Mouse (Mus musculus): ENCODE data around the gene Slc25a4. TPM values are rescaled to one million over a fixed set of nuclear protein-coding genes. Genes with fewer than 3 reads are reported as not detected.

Gene Slc25a4
- polyA plus RNA-seq, 1 experiment, result 876 TPM

- no peak overlapping the region for H3K27ac ChIP-seq (ENCODE audit: insufficient read depth, low read length)
- DNase-seq, result no peak
- H3K4me1 ChIP-seq (ENCODE audit: control insufficient read depth, insufficient read depth, low read length), result no peaks in the 10 kb centered on the region; the same call in none of the 2 replicates
- TF ChIP-seq POLR2A (IDR thresholded peaks at IDR 0.05; ENCODE audit: borderline replicate concordance, insufficient read depth, low read length), result no peak
- TF ChIP-seq CTCF (IDR thresholded peaks at IDR 0.05; ENCODE audit: borderline replicate concordance, insufficient read depth, low read depth, low read length), result no peak
- WGBS, result 66% methylated on average over 2 of the region's 2 CpGs
- no peaks in the 10 kb centered on the region for H3K27me3 ChIP-seq (ENCODE audit: control insufficient read depth, insufficient read depth, low read length)
- H3K4me3 ChIP-seq (replicated peaks; ENCODE audit: insufficient read depth, low read depth, low read length), result no peak overlapping the region
These were observed 2.9 kb upstream of the Slc25a4 start for GRCm38 (mm10) chr8:46213971-46214480.

- no peak overlapping the region for H3K4me3 ChIP-seq (replicated peaks; ENCODE audit: insufficient read depth, low read depth, low read length)
- WGBS, result 49% methylated on average over 7 of the region's 7 CpGs
- H3K4me1 ChIP-seq (ENCODE audit: control insufficient read depth, insufficient read depth, low read length), result no peaks in the 10 kb centered on the region; the same call in none of the 2 replicates
- peak; percentile 42 to 53 for DNase-seq
- no peaks in the 10 kb centered on the region for H3K27me3 ChIP-seq (ENCODE audit: control insufficient read depth, insufficient read depth, low read length)
- 0 out of 2 replicates have a peak overlapping the region, but pooled peaks have one; percentile 39 for H3K27ac ChIP-seq (ENCODE audit: insufficient read depth, low read length)
- no peak for TF ChIP-seq CTCF (IDR thresholded peaks at IDR 0.05; ENCODE audit: borderline replicate concordance, insufficient read depth, low read depth, low read length)
- TF ChIP-seq POLR2A (IDR thresholded peaks at IDR 0.05; ENCODE audit: borderline replicate concordance, insufficient read depth, low read length), result no peak
These were observed 1.1 kb upstream of the Slc25a4 start for GRCm38 (mm10) chr8:46212194-46212593.

GRCm38 (mm10) chr8:46211611-46212071, 557 bp upstream of the Slc25a4 start:
- WGBS, result 3% methylated on average over 13 of the region's 13 CpGs
- peak; percentile 61 to 65 for DNase-seq

GRCm38 (mm10) chr8:46209057-46209456, 2.0 kb downstream of the Slc25a4 start:
- Histone ChIP-seq H3K4me3 (replicated peaks; ENCODE audit: insufficient read depth, low read depth, low read length) (peak overlapping the region; percentile 86), H3K4me1 (ENCODE audit: control insufficient read depth, insufficient read depth, low read length) (no peaks in the 10 kb centered on the region; the same call in none of the 2 replicates), H3K27ac (ENCODE audit: insufficient read depth, low read length) (no peak overlapping the region), H3K27me3 (ENCODE audit: control insufficient read depth, insufficient read depth, low read length) (no peaks in the 10 kb centered on the region)
- 10% methylated on average over 15 of the region's 15 CpGs for whole genome bisulfite sequencing
- DNase-seq, result peak; percentile 30 to 47
- TF ChIP-seq POLR2A (IDR thresholded peaks at IDR 0.05; ENCODE audit: borderline replicate concordance, insufficient read depth, low read length), result no peak
- no peak for TF ChIP-seq CTCF (IDR thresholded peaks at IDR 0.05; ENCODE audit: borderline replicate concordance, insufficient read depth, low read depth, low read length)

More at GRCm38 (mm10) chr8:46211611-46212071, 557 bp upstream of the Slc25a4 start:
- no peaks in the 10 kb centered on the region for H3K27me3 ChIP-seq (ENCODE audit: control insufficient read depth, insufficient read depth, low read length)
- TF ChIP-seq CTCF (IDR thresholded peaks at IDR 0.05; ENCODE audit: borderline replicate concordance, insufficient read depth, low read depth, low read length), result no peak
- 0 out of 2 replicates have a peak, but pooled peaks have one; percentile 16 for TF ChIP-seq POLR2A (IDR thresholded peaks at IDR 0.05; ENCODE audit: borderline replicate concordance, insufficient read depth, low read length)
- peak overlapping the region; percentile 86 for H3K4me3 ChIP-seq (replicated peaks; ENCODE audit: insufficient read depth, low read depth, low read length)
- H3K27ac ChIP-seq (ENCODE audit: insufficient read depth, low read length), result peak overlapping the region; percentile 99
- H3K4me1 ChIP-seq (ENCODE audit: control insufficient read depth, insufficient read depth, low read length), result no peaks in the 10 kb centered on the region; the same call in none of the 2 replicates

GRCm38 (mm10) chr8:46208354-46208753, 2.7 kb downstream of the Slc25a4 start:
- Histone ChIP-seq H3K27ac (ENCODE audit: insufficient read depth, low read length) (peak overlapping the region; percentile 36), H3K4me1 (ENCODE audit: control insufficient read depth, insufficient read depth, low read length) (no peaks in the 10 kb centered on the region; the same call in none of the 2 replicates), H3K4me3 (replicated peaks; ENCODE audit: insufficient read depth, low read depth, low read length) (peak overlapping the region; percentile 86), H3K27me3 (ENCODE audit: control insufficient read depth, insufficient read depth, low read length) (no peaks in the 10 kb centered on the region)
- TF ChIP-seq CTCF (IDR thresholded peaks at IDR 0.05; ENCODE audit: borderline replicate concordance, insufficient read depth, low read depth, low read length), result no peak
- no peak for TF ChIP-seq POLR2A (IDR thresholded peaks at IDR 0.05; ENCODE audit: borderline replicate concordance, insufficient read depth, low read length)
- peak; percentile 68 to 74 for DNase-seq
- WGBS, result 2% methylated on average over 12 of the region's 12 CpGs

- no peaks in the 10 kb centered on the region; the same call in 1 of the 2 replicates for H3K4me1 ChIP-seq (ENCODE audit: control insufficient read depth, insufficient read depth, low read length)
- TF ChIP-seq POLR2A (IDR thresholded peaks at IDR 0.05; ENCODE audit: borderline replicate concordance, insufficient read depth, low read length) (no peak), CTCF (IDR thresholded peaks at IDR 0.05; ENCODE audit: borderline replicate concordance, insufficient read depth, low read depth, low read length) (no peak)
- no peak for DNase-seq
- WGBS, result 85% methylated on average over 6 of the region's 6 CpGs
- H3K27ac ChIP-seq (ENCODE audit: insufficient read depth, low read length), result no peak overlapping the region
- H3K27me3 ChIP-seq (ENCODE audit: control insufficient read depth, insufficient read depth, low read length), result no peaks in the 10 kb centered on the region
- no peak overlapping the region for H3K4me3 ChIP-seq (replicated peaks; ENCODE audit: insufficient read depth, low read depth, low read length)
These were observed 5.0 kb downstream of the Slc25a4 start for GRCm38 (mm10) chr8:46206107-46206506.

- no peaks in the 10 kb centered on the region for H3K27me3 ChIP-seq (ENCODE audit: control insufficient read depth, insufficient read depth, low read length)
- TF ChIP-seq CTCF (IDR thresholded peaks at IDR 0.05; ENCODE audit: borderline replicate concordance, insufficient read depth, low read depth, low read length) (no peak), POLR2A (IDR thresholded peaks at IDR 0.05; ENCODE audit: borderline replicate concordance, insufficient read depth, low read length) (no peak)
- DNase-seq, result no peak
- no peak overlapping the region for H3K27ac ChIP-seq (ENCODE audit: insufficient read depth, low read length)
- H3K4me3 ChIP-seq (replicated peaks; ENCODE audit: insufficient read depth, low read depth, low read length), result no peak overlapping the region
- WGBS, result 73% methylated on average over 9 of the region's 9 CpGs
- H3K4me1 ChIP-seq (ENCODE audit: control insufficient read depth, insufficient read depth, low read length), result no peaks in the 10 kb centered on the region; the same call in 1 of the 2 replicates
These were observed 6.0 kb downstream of the Slc25a4 start for GRCm38 (mm10) chr8:46204974-46205640.

Measured in cerebellum, adult 2 months (tissue).